Mouse (Mus musculus): Measurements from ENCODE around the gene Mymx.

DNA sequence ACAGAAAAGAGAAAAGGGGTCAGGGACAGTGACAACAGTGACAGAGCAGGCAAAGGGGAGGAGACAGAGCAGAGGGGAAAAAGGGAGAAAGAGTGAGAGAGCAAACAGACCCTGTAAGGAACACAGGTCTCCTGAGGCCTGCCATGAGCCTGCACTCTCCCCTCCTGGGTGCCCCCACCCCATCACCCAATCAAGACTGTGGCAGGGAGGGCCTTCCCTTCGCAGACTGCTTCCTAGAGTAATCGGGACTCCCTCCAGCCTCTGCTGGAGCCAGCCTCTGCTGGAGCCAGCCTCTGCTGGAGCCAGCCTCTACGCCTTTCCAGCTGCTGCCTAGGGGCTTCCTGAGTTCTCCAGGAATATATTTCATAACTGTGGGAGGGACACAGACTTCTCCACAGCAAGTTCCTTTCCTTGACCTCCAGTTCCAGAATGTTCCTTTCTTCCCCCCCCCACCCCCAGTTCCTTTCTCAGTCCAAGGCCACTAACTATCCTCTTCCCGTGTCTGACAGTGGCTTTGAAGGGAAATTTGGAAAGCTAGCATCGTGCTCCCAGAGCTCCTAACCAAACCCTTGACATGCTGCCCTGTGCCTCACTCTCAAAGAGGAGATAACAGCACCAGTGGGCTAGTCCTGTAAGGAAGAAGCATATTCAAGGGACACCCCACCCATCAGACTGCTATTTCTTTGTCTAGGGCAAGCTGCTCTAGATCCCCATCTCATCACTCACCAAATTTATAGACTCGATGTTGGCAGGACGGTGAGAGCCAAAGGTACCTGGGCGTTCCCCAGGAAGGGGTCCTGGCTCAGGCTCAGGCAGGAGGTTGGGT, 9.1 kb downstream of the Mymx start:
- TF ChIP-seq POLR2A (IDR thresholded peaks at IDR 0.05; ENCODE audit: low read depth, low read length) (no peak), CTCF (conservative IDR thresholded peaks at IDR 0.05; ENCODE audit: insufficient read depth, insufficient read length, low read depth, low read length) (no peak)
